Mouse (Mus musculus) embryo, embryonic 9.5 days (tissue): ENCODE measurements around the gene Olfr17.
"Not testable (repeated sequence)": the region's sequence is repeated elsewhere in the genome, so short reads cannot be mapped to it uniquely, and the experiment has no call there.

ENCODE experiments used
- DNase-seq: peaks from one replicate; pipeline ENCODE4 v3.0.0-alpha.2; 2017; ENCODE audit errors: extremely low spot score

The Olfr17 gene

DNA sequence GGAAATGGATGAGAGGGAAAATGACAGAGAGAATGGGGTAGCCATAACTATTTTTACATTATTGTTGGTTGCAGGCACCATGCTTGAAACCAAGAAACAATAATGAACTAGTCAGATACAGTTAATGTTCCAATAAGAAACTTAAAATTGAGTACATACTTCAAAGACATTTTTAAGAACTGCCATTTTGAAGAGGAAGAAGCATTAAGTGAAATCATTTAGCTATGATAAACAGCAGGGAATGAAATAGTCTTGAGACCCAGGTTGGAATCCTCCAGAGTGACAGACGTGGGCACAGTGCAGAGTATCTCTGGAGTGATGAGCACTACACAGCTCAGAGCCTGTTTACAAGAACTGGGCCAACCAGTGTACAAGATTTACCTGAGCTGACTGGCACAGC lies at the start of gene Olfr17:
Gene Olfr17 (plus strand): TSS at position 301 of the 400 bp plus-strand sequence.
- no peak for DNase-seq

DNA sequence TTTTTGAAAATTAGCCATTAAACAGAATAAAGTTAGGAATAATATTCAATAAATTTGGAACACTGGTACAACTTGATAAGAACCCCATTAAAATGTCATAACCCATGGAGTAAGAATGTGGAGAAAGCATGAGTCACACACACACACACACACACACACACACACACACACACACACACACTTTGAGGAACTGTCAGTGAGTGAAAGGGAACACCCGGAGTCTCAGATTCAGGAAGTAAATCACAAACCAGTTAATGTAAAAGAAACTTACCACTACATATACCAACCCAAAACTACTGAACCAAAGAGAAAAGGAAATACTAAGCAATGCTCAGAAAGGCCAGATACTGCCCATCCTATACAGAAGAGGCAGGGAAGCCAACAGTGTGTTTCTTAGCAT lies 48.6 kb upstream of the Olfr17 start:
- DNase-seq: no peak

GRCm38 (mm10) chr7:107045833-107046232 lies 47.2 kb upstream of the Olfr17 start:
- DNase-seq: peak; percentile 43

GRCm38 (mm10) chr7:107047578-107047977 lies 45.4 kb upstream of the Olfr17 start:
- no peak for DNase-seq

GRCm38 (mm10) chr7:107070681-107071080 lies 22.3 kb upstream of the Olfr17 start, which contains the start of gene Olfr714:
TSS of gene Olfr714 (plus strand) at chr7:107070981.
- DNase-seq: no peak

DNA sequence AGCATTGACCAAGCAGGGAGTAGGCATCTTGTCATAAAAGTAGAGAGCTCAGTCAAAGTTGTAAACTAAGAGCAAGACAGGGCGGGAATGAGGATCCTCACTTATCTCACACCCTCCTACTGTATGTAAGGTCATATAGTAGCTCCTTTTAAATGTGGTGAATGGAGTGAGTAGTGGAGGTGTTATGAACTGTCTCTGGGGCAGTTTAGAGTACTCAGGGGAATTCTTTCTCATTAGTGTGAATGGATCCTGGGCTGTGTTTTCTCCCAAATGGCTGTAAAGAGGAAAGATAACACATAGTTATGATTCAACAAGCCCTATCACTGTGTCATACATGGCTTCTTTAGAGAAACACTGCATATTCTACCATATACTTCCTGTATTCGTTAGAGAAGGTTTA lies 17.2 kb downstream of the Olfr17 start, which contains the start of gene Olfr715b:
Gene Olfr715b (minus strand): TSS at position 101 of the 400 bp plus-strand sequence.
- not testable (repeated sequence) for DNase-seq

- not testable (repeated sequence) for DNase-seq
Measured at GRCm38 (mm10) chr7:107130983-107131382, 38.0 kb downstream of the Olfr17 start, which contains the start of gene Olfr715. TSS of gene Olfr715 (minus strand) at chr7:107131083.

GRCm38 (mm10) chr7:107138027-107138426 lies 45.0 kb downstream of the Olfr17 start, which contains the start of gene Olfr716:
TSS of gene Olfr716 (plus strand) at chr7:107138327.
- DNase-seq: not testable (repeated sequence)
